Mouse (Mus musculus) ES-Bruce4 (cell line): ENCODE measurements at regions not wholly inside any gene's neighbourhood (a gene's known extent, or its start where the extent isn't known, plus 50 kb on each side); places are given as distances from the start of the nearest gene placed in this dataset.

Experiments used
- CTCF ChIP-seq: IDR thresholded peaks from one replicate; pipeline ENCODE4 v1.8.1; 2011; ENCODE audit warnings: low read depth, low read length
- EP300 ChIP-seq: IDR thresholded peaks from 2 replicates; pipeline ENCODE4 v1.6.1; 2011; ENCODE audit warnings: low read depth, low read length; ENCODE audit not compliant: insufficient read depth
- POLR2A ChIP-seq: IDR thresholded peaks from one replicate; pipeline ENCODE4 v1.8.1; 2011; ENCODE audit warnings: low read length; ENCODE audit not compliant: insufficient read depth

DNA sequence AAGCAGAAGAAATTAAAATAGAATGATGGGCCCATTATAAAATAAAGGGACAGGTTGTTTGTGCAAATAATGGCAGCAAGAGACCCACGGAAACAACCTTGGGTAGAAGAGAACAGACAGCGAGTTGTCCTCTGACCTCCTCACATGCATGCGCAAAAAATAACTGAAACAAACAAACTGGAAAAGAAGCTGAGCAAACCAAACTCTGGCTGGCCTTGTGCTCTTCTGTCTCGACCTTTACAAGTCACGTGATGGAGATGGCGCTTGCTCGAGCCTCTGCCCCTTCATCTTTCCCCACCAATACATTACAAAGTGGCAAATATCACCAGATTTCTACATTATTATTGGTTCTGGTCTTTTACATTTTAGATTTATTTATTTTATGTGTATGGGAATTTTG lies 59.3 kb downstream of the Hoxa1 start:
- TF ChIP-seq EP300 (no peak), CTCF (no peak), POLR2A (no peak)
